Mouse (Mus musculus) midbrain, embryonic 16.5 days (tissue): ENCODE results near the gene Gm21988. TPM values are rescaled to one million over a fixed set of nuclear protein-coding genes. Genes with fewer than 3 reads are reported as not detected.
A peak's percentile ranks its signal among the peaks of the same experiment; 100 is the strongest.

Source experiments
- ATAC-seq: fragments of 200-750 bp; cut with Nextera tagmentation; 2 replicates; pipeline ENCODE4 v1.8.0; 2017; ENCODE audit warnings: moderate TSS enrichment
- H3K27ac ChIP-seq: fragments of 300-500 bp; sonication (generic); 2 replicates; pipeline ENCODE4 v1.5.1; 2014; ENCODE audit warnings: mild to moderate bottlenecking, low read length, mixed read lengths
- H3K27me3 ChIP-seq: fragments of 300-500 bp; sonication (generic); 2 replicates; pipeline ENCODE4 v1.6.1; 2014; ENCODE audit warnings: low read depth, low read length, mixed read lengths; ENCODE audit not compliant: control insufficient read depth, insufficient read depth
- H3K36me3 ChIP-seq: fragments of 300-500 bp; sonication (generic); 2 replicates; pipeline ENCODE4 v1.6.1; 2014; ENCODE audit warnings: mild to moderate bottlenecking, low read length, moderate library complexity, mixed read lengths; ENCODE audit not compliant: control insufficient read depth, insufficient read depth
- H3K4me1 ChIP-seq: fragments of 300-500 bp; sonication (generic); 2 replicates; pipeline ENCODE4 v1.6.1; 2014; ENCODE audit warnings: mild to moderate bottlenecking, low read length, mixed read lengths; ENCODE audit not compliant: control insufficient read depth, insufficient read depth
- H3K4me2 ChIP-seq: fragments of 300-500 bp; sonication (generic); 2 replicates; pipeline ENCODE4 v1.6.1; 2014; ENCODE audit warnings: mild to moderate bottlenecking, low read length, mixed read lengths
- H3K4me3 ChIP-seq: fragments of 300-500 bp; sonication (generic); 2 replicates; pipeline ENCODE4 v1.5.1; 2014; ENCODE audit warnings: low read depth, mild to moderate bottlenecking, low read length, moderate library complexity, mixed read lengths
- H3K9ac ChIP-seq: fragments of 300-500 bp; sonication (generic); 2 replicates; pipeline ENCODE4 v1.6.1; 2014; ENCODE audit warnings: low read depth, low read length, mixed read lengths
- H3K9me3 ChIP-seq: fragments of 300-500 bp; sonication (generic); replicated peaks from 2 replicates; pipeline ENCODE4 v1.6.1; 2014; ENCODE audit warnings: mild to moderate bottlenecking, low read length, mixed read lengths; ENCODE audit not compliant: control insufficient read depth, poor library complexity, severe bottlenecking
- WGBS: fragments of 180-500 bp; shearing (Covaris S2); extraction: QIAGEN DNeasy Blood & Tissue Kit; methylation state at CpG from one replicate; pipeline ENCODE4 v1.1.7; 2014; 5-methylcytosine and 5-hydroxymethylcytosine counted together
- microRNA counts: library from miRNA; unstranded; fragments of <30 nt; microRNA quantifications from one replicate; lab custom pipeline; 2016
- microRNA-seq: library from miRNA; unstranded; fragments of <30 nt; microRNA quantifications from one replicate; pipeline ENCODE4, GENCODE M21; 2017
- polyA plus RNA-seq: library from polyadenylated mRNA; unstranded; fragments of >200 nt; fragmentation: Nextera tagmentation; extraction: Ambion mirVana; gene quantifications from 2 replicates; pipeline ENCODE4 v1.2.1, GENCODE M21; 2015

Gm21988 gene
- polyA plus RNA-seq, 1 experiment from 2014 or later: 12.7 TPM

GRCm38 (mm10) chr11:70189319-70190134 is 50.1 kb downstream of the Gm21988 start:
- H3K4me1 ChIP-seq: no peaks in the 10 kb centered on the region

More at GRCm38 (mm10) chr11:70189319-70190134, 50.1 kb downstream of the Gm21988 start:
- ATAC-seq: no peak
- Histone ChIP-seq H3K4me2 (no peak overlapping the region), H3K4me3 (no peak overlapping the region), H3K9ac (no peak overlapping the region), H3K9me3 (no peaks in the 10 kb centered on the region), H3K27me3 (no peaks in the 10 kb centered on the region), H3K27ac (no peak overlapping the region), H3K36me3 (no peaks in the 10 kb centered on the region)
- WGBS: 87% methylated on average over 28 of the region's 28 CpGs

MicroRNA genes within 50 kb of the gene (microRNA counts, 519-probe panel; counts per million panel counts)
- microRNA mmu-miR-195 (lab: Ali Mortazavi, UCI) (386 counts per million, percentile 18 among the panel's probes with 10 or more counts), microRNA mmu-miR-497 (lab: Ali Mortazavi, UCI) (1,746 counts per million, percentile 35 among the panel's probes with 10 or more counts)

Small RNA genes lying within 50 kb of the gene (microRNA-seq; reads per million reads assigned to microRNA genes)
- gene Mir195a (560 reads per million, percentile 73 among the genes with 10 or more reads in this experiment), gene Mir497 (not detected), gene Mir497b (not detected)

Other genes starting within 250 kb of the Gm21988 start
- 527 and 528 TPM in 2 replicates for gene Gabarap, start 248.7 kb downstream of the Gm21988 start, polyA plus RNA-seq
- gene Phf23, start 244.1 kb downstream of the Gm21988 start, polyA plus RNA-seq: 51.2 and 58.6 TPM in 2 replicates
- 21.9 and 26.1 TPM in 2 replicates for gene Dvl2, start 239.2 kb downstream of the Gm21988 start, polyA plus RNA-seq
- 56.3 and 61.6 TPM in 2 replicates for gene Acadvl, start 224.4 kb downstream of the Gm21988 start, polyA plus RNA-seq
- 23.4 and 30.0 TPM in 2 replicates for gene Dlg4, start 222.9 kb downstream of the Gm21988 start, polyA plus RNA-seq
- gene Asgr1, start 185.7 kb downstream of the Gm21988 start, polyA plus RNA-seq: 2.3 and 3.0 TPM in 2 replicates
- gene Asgr2, start 147.2 kb downstream of the Gm21988 start, polyA plus RNA-seq: not detected in 2 replicates
- gene Mgl2, start 109.5 kb downstream of the Gm21988 start, polyA plus RNA-seq: 1.1 and 1.2 TPM in 2 replicates
- 0.48 and 1.1 TPM in 2 replicates for gene Clec10a, start 83.6 kb downstream of the Gm21988 start, polyA plus RNA-seq
- gene Slc16a11, start 27.1 kb downstream of the Gm21988 start, polyA plus RNA-seq: 6.9 and 7.8 TPM in 2 replicates
- gene Slc16a13, start 18.8 kb downstream of the Gm21988 start, polyA plus RNA-seq: 12.7 and 13.6 TPM in 2 replicates
- gene Bcl6b, start 10.0 kb downstream of the Gm21988 start, polyA plus RNA-seq: 5.1 and 5.3 TPM in 2 replicates
- 165 and 167 TPM in 2 replicates for gene 0610010K14Rik, start 1.9 kb downstream of the Gm21988 start, polyA plus RNA-seq
- 368 and 379 TPM in 2 replicates for gene Rnasek, start within 50 bp of the Gm21988 start, polyA plus RNA-seq
- 0.34 and 0.49 TPM in 2 replicates for gene Alox12, start 15.5 kb upstream of the Gm21988 start, polyA plus RNA-seq
- not detected in 2 replicates for gene Alox12e, start 82.8 kb upstream of the Gm21988 start, polyA plus RNA-seq
- gene Alox15, start 112.2 kb upstream of the Gm21988 start, polyA plus RNA-seq: 0.09 and 0.18 TPM in 2 replicates
- 33.0 and 35.0 TPM in 2 replicates for gene Pelp1, start 170.2 kb upstream of the Gm21988 start, polyA plus RNA-seq
- gene Arrb2, start 192.8 kb upstream of the Gm21988 start, polyA plus RNA-seq: 52.6 and 58.9 TPM in 2 replicates
- gene Med11, start 212.1 kb upstream of the Gm21988 start, polyA plus RNA-seq: 44.1 and 45.9 TPM in 2 replicates
- 0.35 and 0.49 TPM in 2 replicates for gene Zmynd15, start 219.6 kb upstream of the Gm21988 start, polyA plus RNA-seq
- gene Cxcl16, start 220.2 kb upstream of the Gm21988 start, polyA plus RNA-seq: 1.7 and 2.6 TPM in 2 replicates